Mouse (Mus musculus) neural tube, embryonic 13.5 days (tissue): ENCODE data around the gene Ptprk. TPM values are rescaled to one million over a fixed set of nuclear protein-coding genes. Genes with fewer than 3 reads are reported as not detected.

Source experiments
- ATAC-seq: fragments of 200-750 bp; cut with Nextera tagmentation; 2 replicates; pipeline ENCODE4 v1.8.0; 2017; ENCODE audit warnings: low read depth, mild to moderate bottlenecking, moderate TSS enrichment, moderate library complexity
- H3K27ac ChIP-seq: fragments of 300-500 bp; sonication (generic); replicated peaks from 2 replicates; pipeline ENCODE4 v1.5.1; 2015; ENCODE audit warnings: moderate library complexity, mild to moderate bottlenecking, inconsistent platforms
- H3K27me3 ChIP-seq: fragments of 300-500 bp; sonication (generic); 2 replicates; pipeline ENCODE4 v1.6.1; 2015; ENCODE audit warnings: mild to moderate bottlenecking, inconsistent platforms
- H3K36me3 ChIP-seq: fragments of 300-500 bp; sonication (generic); 2 replicates; pipeline ENCODE4 v1.6.1; 2015; ENCODE audit warnings: mild to moderate bottlenecking, inconsistent platforms
- H3K4me1 ChIP-seq: fragments of 300-500 bp; sonication (generic); replicated peaks from 2 replicates; pipeline ENCODE4 v1.6.1; 2015; ENCODE audit warnings: inconsistent platforms
- H3K4me2 ChIP-seq: fragments of 300-500 bp; sonication (generic); 2 replicates; pipeline ENCODE4 v1.6.1; 2015; ENCODE audit warnings: inconsistent platforms, mild to moderate bottlenecking, moderate library complexity
- H3K4me3 ChIP-seq: fragments of 300-500 bp; sonication (generic); 2 replicates; pipeline ENCODE4 v1.5.1; 2015; ENCODE audit warnings: mild to moderate bottlenecking, inconsistent platforms
- H3K9ac ChIP-seq: fragments of 300-500 bp; sonication (generic); 2 replicates; pipeline ENCODE4 v1.6.1; 2015; ENCODE audit warnings: moderate library complexity, mild to moderate bottlenecking, inconsistent platforms
- H3K9me3 ChIP-seq: fragments of 300-500 bp; sonication (generic); 2 replicates; pipeline ENCODE4 v1.6.1; 2016; ENCODE audit warnings: inconsistent platforms
- WGBS: fragments of 180-500 bp; shearing (Covaris S2); methylation state at CpG from one replicate; pipeline ENCODE4 v1.1.7; 2015; 5-methylcytosine and 5-hydroxymethylcytosine counted together
- polyA plus RNA-seq: library from polyadenylated mRNA; unstranded; fragments of >200 nt; fragmentation: Nextera tagmentation; extraction: Ambion mirVana; gene quantifications from 2 replicates; pipeline ENCODE4 v1.2.1, GENCODE M21; 2015

The Ptprk gene
- polyA plus RNA-seq, 1 experiment from 2014 or later: 22.4 TPM

DNA sequence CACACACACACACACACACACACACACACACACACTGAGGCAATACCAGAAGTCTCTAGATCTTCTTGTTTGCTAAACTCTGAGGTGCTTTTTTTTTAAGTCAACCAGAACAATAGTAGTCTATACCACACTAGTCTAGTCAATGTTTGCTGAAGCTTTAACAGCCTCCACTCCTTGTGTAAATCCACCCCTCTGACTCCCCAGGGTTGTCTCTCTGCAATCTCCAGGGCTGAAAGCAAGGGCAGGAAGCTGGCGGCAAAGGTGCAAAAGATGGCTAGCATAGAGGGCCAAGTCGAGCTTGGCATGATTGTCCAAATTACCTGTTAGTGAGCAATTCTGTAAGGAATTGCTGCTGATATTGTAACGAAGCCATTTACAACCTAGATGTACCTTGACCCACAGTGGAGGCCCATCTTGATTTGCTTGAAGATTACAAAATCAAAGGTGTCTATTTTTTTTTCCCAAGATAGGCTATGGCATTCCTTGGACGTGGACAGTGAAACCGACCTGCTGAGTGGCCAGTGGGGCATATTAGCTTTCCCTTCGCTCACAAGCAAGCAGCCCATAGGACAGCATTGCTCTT, 44.3 kb downstream of the Ptprk start:
- H3K27me3 ChIP-seq: no peaks in the 10 kb centered on the region
- 93% methylated on average over 6 of the region's 6 CpGs for WGBS
- H3K9ac ChIP-seq: no peak overlapping the region
- no peak for ATAC-seq
- H3K36me3 ChIP-seq: no peaks in the 10 kb centered on the region
- no peaks in the 10 kb centered on the region for H3K4me1 ChIP-seq
- H3K4me3 ChIP-seq: no peak overlapping the region
- H3K9me3 ChIP-seq: no peaks in the 10 kb centered on the region
- H3K4me2 ChIP-seq: no peak overlapping the region
- H3K27ac ChIP-seq: no peak overlapping the region

DNA sequence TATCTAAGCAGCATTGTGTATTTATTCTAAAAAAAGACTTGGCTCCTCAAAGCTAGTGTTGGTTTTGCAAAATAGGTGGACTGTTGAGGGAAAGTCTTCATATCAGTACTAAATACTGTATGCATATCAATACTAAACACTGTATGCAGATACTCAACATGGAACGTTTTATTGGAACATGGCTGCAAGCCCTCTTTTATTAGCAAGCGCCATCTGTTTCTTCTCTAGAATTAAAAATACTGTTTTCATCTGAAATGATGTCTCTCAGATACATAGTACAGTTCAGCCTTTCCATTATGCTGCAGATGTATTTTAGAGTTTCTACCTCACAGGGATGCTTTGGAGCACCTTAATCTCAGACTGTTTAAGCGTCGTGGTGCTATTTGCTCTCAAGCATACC, 49.3 kb downstream of the Ptprk start:
- no peak for ATAC-seq
- Histone ChIP-seq H3K9ac (no peak overlapping the region), H3K4me3 (no peak overlapping the region), H3K27ac (no peak overlapping the region), H3K36me3 (no peaks in the 10 kb centered on the region), H3K27me3 (no peaks in the 10 kb centered on the region), H3K9me3 (no peaks in the 10 kb centered on the region), H3K4me2 (no peak overlapping the region), H3K4me1 (no peaks in the 10 kb centered on the region)
- 93% methylated on average over 4 of the region's 4 CpGs for WGBS

DNA sequence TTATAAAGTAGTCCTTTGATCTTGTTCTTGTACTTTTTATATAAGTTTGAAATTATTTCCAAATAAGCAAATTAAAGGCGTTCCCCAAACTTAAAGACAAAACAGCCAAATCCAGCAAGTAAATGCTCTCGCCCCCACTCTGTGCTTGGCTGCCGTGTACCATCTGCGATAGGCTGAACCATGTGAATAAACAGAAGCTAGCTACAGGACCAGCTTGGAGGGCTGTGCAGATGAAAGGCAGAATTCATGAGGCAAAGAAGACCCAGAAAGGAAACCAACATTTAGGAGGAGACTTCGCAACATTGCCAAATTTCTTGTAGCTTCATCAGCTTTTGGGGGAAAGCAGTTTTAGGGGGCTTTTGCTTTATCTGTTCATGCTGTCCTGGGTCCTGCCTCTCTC, 53.4 kb downstream of the Ptprk start:
- Histone ChIP-seq H3K36me3 (no peaks in the 10 kb centered on the region), H3K27ac (no peak overlapping the region), H3K4me1 (no peaks in the 10 kb centered on the region), H3K27me3 (no peaks in the 10 kb centered on the region), H3K4me2 (no peak overlapping the region), H3K9me3 (no peaks in the 10 kb centered on the region), H3K9ac (no peak overlapping the region), H3K4me3 (no peak overlapping the region)
- WGBS: 86% methylated on average over 5 of the region's 5 CpGs
- no peak for ATAC-seq

DNA sequence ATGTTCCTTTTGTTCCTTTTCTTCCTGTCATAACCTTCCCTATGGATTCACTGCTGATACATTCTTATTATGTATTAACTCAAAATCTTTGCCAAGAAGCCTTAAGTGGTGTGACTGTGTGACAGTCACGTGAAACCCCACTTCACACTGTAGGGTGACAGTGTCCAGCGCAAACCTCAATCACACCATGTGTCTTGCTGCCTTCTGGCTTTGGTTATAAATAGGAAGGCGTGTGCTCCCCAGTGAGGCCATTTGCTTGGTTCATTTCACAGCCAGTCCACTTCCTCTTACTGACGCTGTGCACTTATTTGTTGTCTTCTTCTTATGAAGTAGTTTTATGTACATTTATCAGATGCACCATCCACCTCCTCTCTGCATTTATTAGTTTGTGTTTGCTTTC, 53.8 kb downstream of the Ptprk start:
- Histone ChIP-seq H3K4me3 (no peak overlapping the region), H3K4me1 (no peaks in the 10 kb centered on the region), H3K36me3 (no peaks in the 10 kb centered on the region), H3K9ac (no peak overlapping the region), H3K9me3 (no peaks in the 10 kb centered on the region), H3K4me2 (no peak overlapping the region), H3K27ac (no peak overlapping the region), H3K27me3 (no peaks in the 10 kb centered on the region)
- WGBS: 66% methylated on average over 4 of the region's 4 CpGs
- ATAC-seq: no peak

DNA sequence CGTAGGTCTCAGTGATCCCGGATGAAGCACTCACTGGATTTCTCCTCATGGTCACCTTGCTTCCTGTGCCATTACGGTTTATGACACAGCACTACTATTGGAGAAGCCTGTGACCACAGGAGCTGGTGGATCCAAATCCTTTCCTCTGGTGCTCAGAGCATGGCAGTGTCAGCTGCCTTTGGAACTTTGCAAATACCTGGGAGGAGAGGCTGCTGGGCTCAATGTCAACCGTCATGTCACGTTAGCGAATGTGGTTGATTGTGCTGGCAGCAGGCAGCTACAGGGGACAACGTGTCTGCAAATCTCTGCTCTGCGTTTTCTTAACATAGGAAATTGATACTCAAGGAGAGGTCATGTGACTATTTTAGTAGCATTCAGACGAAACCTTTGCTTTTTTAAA, 55.8 kb downstream of the Ptprk start:
- Histone ChIP-seq H3K27me3 (no peaks in the 10 kb centered on the region), H3K36me3 (no peaks in the 10 kb centered on the region), H3K4me3 (no peak overlapping the region), H3K4me1 (no peaks in the 10 kb centered on the region), H3K27ac (no peak overlapping the region), H3K9me3 (no peaks in the 10 kb centered on the region), H3K9ac (no peak overlapping the region), H3K4me2 (no peak overlapping the region)
- no peak for ATAC-seq
- WGBS: 92% methylated on average over 9 of the region's 9 CpGs

DNA sequence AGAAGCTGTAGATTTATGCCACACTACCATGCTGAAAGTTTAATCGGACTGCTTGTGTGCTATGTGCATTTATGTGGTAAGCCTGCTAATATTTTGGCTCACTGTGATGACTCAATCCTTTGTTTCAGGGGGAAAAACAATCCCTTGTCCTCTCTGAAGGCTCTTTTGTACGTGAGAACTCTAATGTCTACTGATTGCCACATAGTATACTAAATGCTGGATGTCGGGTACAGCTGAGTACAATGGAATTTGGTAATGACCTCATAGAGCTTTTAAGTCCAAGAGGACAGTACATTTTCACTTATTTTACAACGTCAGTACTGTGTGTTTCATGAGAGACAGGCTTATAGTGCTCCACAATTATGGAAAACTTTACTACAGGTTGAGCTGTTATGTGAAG, 59.1 kb downstream of the Ptprk start:
- no peak for ATAC-seq
- no peaks in the 10 kb centered on the region for H3K27me3 ChIP-seq
- no peaks in the 10 kb centered on the region for H3K36me3 ChIP-seq
- H3K4me3 ChIP-seq: no peak overlapping the region
- no peak overlapping the region for H3K9ac ChIP-seq
- WGBS: 88% methylated on average over 4 of the region's 4 CpGs
- no peak overlapping the region for H3K27ac ChIP-seq
- no peaks in the 10 kb centered on the region for H3K9me3 ChIP-seq
- H3K4me2 ChIP-seq: no peak overlapping the region
- no peaks in the 10 kb centered on the region for H3K4me1 ChIP-seq

DNA sequence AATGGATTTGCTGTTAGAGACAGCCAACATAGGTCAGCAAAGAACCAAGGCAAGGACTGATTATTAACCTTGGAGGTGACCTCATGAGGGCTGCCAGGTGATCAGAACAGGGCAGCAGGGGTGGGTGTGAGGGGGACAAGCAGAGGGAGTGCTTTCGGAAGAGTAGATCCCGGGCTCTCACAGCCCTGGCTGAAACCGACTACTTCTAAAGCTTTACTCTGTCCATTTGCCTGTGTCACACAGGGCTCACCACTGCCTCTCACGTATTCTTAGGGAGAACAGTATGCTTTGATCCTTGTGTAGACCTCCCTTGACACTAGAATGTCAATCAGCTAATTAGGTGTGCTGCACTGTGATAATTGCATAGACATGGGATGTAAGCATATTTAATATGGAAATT, 63.8 kb downstream of the Ptprk start:
- Histone ChIP-seq H3K36me3 (no peaks in the 10 kb centered on the region), H3K27ac (no peak overlapping the region), H3K9ac (no peak overlapping the region), H3K4me2 (no peak overlapping the region), H3K4me1 (no peaks in the 10 kb centered on the region), H3K4me3 (no peak overlapping the region), H3K9me3 (no peaks in the 10 kb centered on the region), H3K27me3 (no peaks in the 10 kb centered on the region)
- WGBS: 75% methylated on average over 4 of the region's 4 CpGs
- no peak; the same call in 1 of the 2 replicates for ATAC-seq

DNA sequence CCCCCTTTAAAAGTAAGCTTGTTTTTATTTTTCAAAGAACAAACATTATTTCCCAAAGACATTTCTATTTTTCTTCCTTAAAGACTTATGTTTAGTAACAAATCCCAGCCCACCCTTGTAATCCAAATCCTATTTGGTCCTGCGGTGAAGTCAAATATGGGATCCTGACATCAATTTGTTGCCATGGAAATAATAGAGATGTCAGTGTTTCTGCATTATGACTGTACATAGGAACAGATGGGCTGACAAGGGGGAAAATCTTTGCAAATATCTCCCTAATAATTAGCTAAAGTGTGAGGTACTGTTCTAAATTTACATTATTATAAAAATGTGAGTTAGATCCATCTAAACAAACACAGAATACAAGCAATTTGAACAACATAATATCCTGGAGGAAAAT, 69.8 kb downstream of the Ptprk start:
- no peak for ATAC-seq
- WGBS: 43% methylated on average over 1 of the region's 1 CpGs
- H3K9ac ChIP-seq: no peak overlapping the region
- H3K4me3 ChIP-seq: no peak overlapping the region
- no peaks in the 10 kb centered on the region for H3K9me3 ChIP-seq
- H3K36me3 ChIP-seq: no peaks in the 10 kb centered on the region
- no peak overlapping the region for H3K27ac ChIP-seq
- no peaks in the 10 kb centered on the region for H3K27me3 ChIP-seq
- H3K4me2 ChIP-seq: no peak overlapping the region
- H3K4me1 ChIP-seq: peaks cover 15% of the 10 kb centered on the region

DNA sequence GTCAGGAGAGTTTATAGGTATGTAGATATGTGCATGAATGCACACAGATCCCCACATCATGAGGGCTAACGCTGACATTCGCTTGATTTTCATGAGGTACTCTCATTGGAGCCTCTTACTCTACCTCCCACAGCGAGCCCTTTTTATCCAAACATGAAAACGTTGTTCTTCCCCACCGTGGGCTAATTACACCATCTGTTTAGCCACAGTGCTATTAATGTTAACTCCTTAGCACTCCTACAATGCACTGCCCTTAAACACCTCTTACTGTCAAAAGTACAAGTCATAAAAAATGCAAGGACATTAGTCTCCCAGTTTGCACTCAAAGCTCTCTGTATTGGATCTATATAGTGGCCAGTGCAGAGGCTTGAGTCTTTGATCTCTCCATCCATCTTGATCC, 70.7 kb downstream of the Ptprk start:
- WGBS: 43% methylated on average over 5 of the region's 5 CpGs
- Histone ChIP-seq H3K4me2 (no peak overlapping the region), H3K27ac (no peak overlapping the region), H3K4me3 (no peak overlapping the region), H3K4me1 (peaks cover 15% of the 10 kb centered on the region), H3K36me3 (no peaks in the 10 kb centered on the region), H3K9me3 (no peaks in the 10 kb centered on the region), H3K27me3 (no peaks in the 10 kb centered on the region), H3K9ac (no peak overlapping the region)
- no peak for ATAC-seq

DNA sequence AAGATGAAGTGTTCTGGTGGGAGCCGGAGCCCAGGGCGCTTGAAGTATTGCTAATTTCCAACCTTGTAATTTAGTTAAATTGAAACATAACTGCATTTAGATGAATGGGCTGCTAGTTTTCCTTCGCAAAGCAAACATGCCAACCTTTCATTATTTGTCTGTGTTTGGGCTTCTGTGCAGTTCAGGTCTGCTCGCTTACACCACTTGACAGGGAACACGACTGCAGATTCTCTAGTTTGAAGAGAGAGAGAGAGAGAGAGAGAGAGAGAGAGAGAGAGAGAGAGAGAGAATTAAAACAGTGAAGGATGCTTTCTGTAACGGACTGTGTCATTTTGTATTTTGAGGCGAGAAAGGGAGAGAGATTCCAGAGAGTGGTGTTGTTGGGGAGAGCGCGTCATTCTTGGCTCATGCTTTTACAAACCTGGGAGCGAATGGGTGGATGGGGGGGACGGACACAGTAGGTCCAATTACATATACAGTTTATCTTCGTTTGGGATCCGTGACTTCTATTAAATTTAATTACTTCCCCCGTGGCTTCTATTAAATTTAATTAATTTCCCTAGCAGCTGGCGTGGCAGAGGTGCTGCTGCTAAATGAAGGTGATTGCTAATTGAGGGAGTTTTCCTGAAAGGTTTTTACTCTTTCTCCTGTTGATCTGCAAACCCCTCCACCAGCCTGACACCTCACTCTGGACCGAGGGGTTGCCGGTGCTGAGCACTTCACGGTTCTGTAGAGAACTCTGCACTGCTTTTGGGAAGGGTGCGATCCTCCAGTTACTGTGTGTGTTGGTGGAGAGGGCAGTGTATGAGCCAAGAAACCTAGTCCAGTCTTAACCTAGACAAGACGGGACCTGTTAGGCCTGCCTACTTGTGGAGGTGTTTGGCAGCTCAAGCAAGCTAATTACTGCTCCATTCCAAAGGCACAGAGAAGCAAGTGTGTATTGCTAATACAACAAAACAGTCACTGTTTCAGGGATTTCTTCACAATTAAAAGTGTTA, 81.4 kb downstream of the Ptprk start:
- peak; percentile 77 for ATAC-seq
- no peaks in the 10 kb centered on the region for H3K27me3 ChIP-seq
- 0 out of 2 replicates have a peak overlapping the region, but pooled peaks have one; percentile 16 for H3K4me2 ChIP-seq
- H3K4me3 ChIP-seq: no peak overlapping the region
- H3K36me3 ChIP-seq: no peaks in the 10 kb centered on the region
- H3K9me3 ChIP-seq: no peaks in the 10 kb centered on the region; the same call in 1 of the 2 replicates
- 62% methylated on average over 20 of the region's 20 CpGs for WGBS
- H3K27ac ChIP-seq: no peak overlapping the region
- no peak overlapping the region for H3K9ac ChIP-seq
- H3K4me1 ChIP-seq: peaks cover 15% of the 10 kb centered on the region; the same call in 1 of the 2 replicates

DNA sequence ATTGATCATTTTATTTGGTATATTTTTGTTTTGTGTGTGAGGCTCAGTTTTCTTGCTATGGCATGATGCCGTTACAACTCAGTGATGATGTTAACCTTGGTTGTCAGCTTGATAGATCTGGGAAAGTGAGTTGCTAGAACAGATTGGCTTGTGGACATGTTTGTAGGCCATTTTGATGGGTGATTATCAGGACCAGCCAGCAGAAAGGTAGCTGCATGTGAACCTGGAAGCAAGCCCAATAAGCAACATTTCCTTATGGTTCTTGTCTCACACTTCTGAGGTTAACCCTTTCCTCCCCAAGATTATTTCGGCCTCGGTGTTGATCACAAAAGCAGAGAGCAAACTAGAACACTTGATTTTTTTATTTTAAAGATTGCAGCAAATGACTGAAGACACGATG, 85.1 kb downstream of the Ptprk start:
- Histone ChIP-seq H3K4me3 (no peak overlapping the region), H3K9me3 (no peaks in the 10 kb centered on the region; the same call in 1 of the 2 replicates), H3K4me1 (peaks cover 24% of the 10 kb centered on the region), H3K9ac (no peak overlapping the region), H3K36me3 (no peaks in the 10 kb centered on the region), H3K27me3 (no peaks in the 10 kb centered on the region), H3K27ac (no peak overlapping the region), H3K4me2 (no peak overlapping the region)
- 91% methylated on average over 4 of the region's 4 CpGs for WGBS
- ATAC-seq: no peak

DNA sequence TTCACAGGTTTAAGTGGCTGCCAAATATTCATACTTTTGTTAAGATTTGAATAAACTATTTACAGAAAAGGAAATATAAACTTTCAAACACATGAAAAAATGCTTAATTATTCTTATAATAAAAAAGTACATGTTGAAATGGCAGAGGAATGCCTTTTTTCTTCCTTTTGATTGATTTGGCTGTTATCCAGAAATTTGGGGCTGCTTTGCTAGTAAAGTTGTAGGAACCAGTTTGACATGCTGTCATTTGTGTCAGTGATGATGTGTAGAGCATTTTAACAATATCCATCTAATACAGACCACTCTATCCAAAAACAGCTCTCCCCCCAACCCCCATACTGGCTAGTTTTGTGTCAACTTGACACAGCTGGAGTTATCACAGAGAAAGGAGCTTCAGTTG, 86.7 kb downstream of the Ptprk start:
- no peaks in the 10 kb centered on the region for H3K36me3 ChIP-seq
- H3K27ac ChIP-seq: no peak overlapping the region
- H3K4me1 ChIP-seq: peaks cover 14% of the 10 kb centered on the region
- no peaks in the 10 kb centered on the region for H3K27me3 ChIP-seq
- H3K9me3 ChIP-seq: no peaks in the 10 kb centered on the region; the same call in 1 of the 2 replicates
- H3K4me2 ChIP-seq: no peak overlapping the region
- H3K9ac ChIP-seq: no peak overlapping the region
- no peak overlapping the region for H3K4me3 ChIP-seq
- ATAC-seq: no peak
